Mouse (Mus musculus) neural tube, embryonic 11.5 days (tissue): Measurements from ENCODE around the gene Map7. TPM values are rescaled to one million over a fixed set of nuclear protein-coding genes. Genes with fewer than 3 reads are reported as not detected.

Experiments
- ATAC-seq: fragments of 200-750 bp; cut with Nextera tagmentation; 2 replicates; pipeline ENCODE4 v1.8.0; 2017; ENCODE audit warnings: moderate number of reproducible peaks, mild to moderate bottlenecking, moderate TSS enrichment, moderate library complexity; ENCODE audit not compliant: insufficient read depth, low FRiP score, low TSS enrichment
- DNase-seq: peaks from one replicate; pipeline ENCODE4 v3.0.0-alpha.2; 2015; ENCODE audit warnings: low spot score
- H3K27ac ChIP-seq: fragments of 300-500 bp; sonication (generic); 2 replicates; pipeline ENCODE4 v1.5.1; 2014; ENCODE audit warnings: low read depth, mild to moderate bottlenecking, low read length
- H3K27me3 ChIP-seq: fragments of 300-500 bp; sonication (generic); 2 replicates; pipeline ENCODE4 v1.6.1; 2014; ENCODE audit warnings: mild to moderate bottlenecking, low read length, mixed read lengths; ENCODE audit not compliant: control insufficient read depth, insufficient read depth
- H3K36me3 ChIP-seq: fragments of 300-500 bp; sonication (generic); 2 replicates; pipeline ENCODE4 v1.6.1; 2014; ENCODE audit warnings: mild to moderate bottlenecking, low read length, moderate library complexity, mixed read lengths; ENCODE audit not compliant: control insufficient read depth, insufficient read depth
- H3K4me1 ChIP-seq: fragments of 300-500 bp; sonication (generic); 2 replicates; pipeline ENCODE4 v1.6.1; 2014; ENCODE audit warnings: low read length, mixed read lengths; ENCODE audit not compliant: control insufficient read depth, insufficient read depth
- H3K4me2 ChIP-seq: fragments of 300-500 bp; sonication (generic); 2 replicates; pipeline ENCODE4 v1.6.1; 2014; ENCODE audit warnings: low read depth, mild to moderate bottlenecking, moderate library complexity
- H3K4me3 ChIP-seq: fragments of 300-500 bp; sonication (generic); 2 replicates; pipeline ENCODE4 v1.5.1; 2014; ENCODE audit warnings: low read depth, low read length
- H3K9ac ChIP-seq: fragments of 300-500 bp; sonication (generic); 2 replicates; pipeline ENCODE4 v1.6.1; 2014; ENCODE audit warnings: mild to moderate bottlenecking, low read length
- H3K9me3 ChIP-seq: fragments of 300-500 bp; sonication (generic); 2 replicates; pipeline ENCODE4 v1.6.1; 2016; ENCODE audit warnings: low read length; ENCODE audit not compliant: control insufficient read depth
- WGBS: fragments of 180-500 bp; shearing (Covaris S2); extraction: QIAGEN DNeasy Blood & Tissue Kit; methylation state at CpG from one replicate; pipeline ENCODE4 v1.1.7; 2014; 5-methylcytosine and 5-hydroxymethylcytosine counted together
- polyA plus RNA-seq: library from polyadenylated mRNA; unstranded; fragments of >200 nt; fragmentation: Nextera tagmentation; extraction: Ambion mirVana; gene quantifications from 2 replicates; pipeline ENCODE4 v1.2.1, GENCODE M21; 2014

The Map7 gene
- polyA plus RNA-seq, 1 experiment from 2014 or later = 5.4 TPM

- Histone ChIP-seq H3K4me1 (peaks cover 6% of the 10 kb centered on the region; the same call in 1 of the 2 replicates), H3K27me3 (peaks cover 30% of the 10 kb centered on the region), H3K4me2 (peak overlapping the region; percentile 95), H3K36me3 (no peaks in the 10 kb centered on the region), H3K27ac (no peak overlapping the region), H3K4me3 (peak overlapping the region; percentile 72), H3K9ac (peak overlapping the region; percentile 58), H3K9me3 (no peaks in the 10 kb centered on the region)
- DNase-seq (peak; percentile 65), ATAC-seq (peak; percentile 54)
- under 1% methylated on average over 47 of the region's 74 CpGs for WGBS
Measured at GRCm38 (mm10) chr10:20149121-20149834, 1.0 kb downstream of the Map7 start.

- H3K9me3 ChIP-seq = no peaks in the 10 kb centered on the region
- H3K4me1 ChIP-seq = peaks cover 6% of the 10 kb centered on the region; the same call in 1 of the 2 replicates
- WGBS = 3% methylated on average over 13 of the region's 13 CpGs
- ATAC-seq (peak; percentile 11; the same call in 1 of the 2 replicates), DNase-seq (peak; percentile 30)
- H3K9ac ChIP-seq = no peak overlapping the region
- peak overlapping the region; percentile 95 for H3K4me2 ChIP-seq
- peaks cover 30% of the 10 kb centered on the region for H3K27me3 ChIP-seq
- no peak overlapping the region for H3K27ac ChIP-seq
- peak overlapping the region; percentile 72 for H3K4me3 ChIP-seq
- no peaks in the 10 kb centered on the region for H3K36me3 ChIP-seq
Measured at GRCm38 (mm10) chr10:20149835-20150355, 1.6 kb downstream of the Map7 start.

GRCm38 (mm10) chr10:20152131-20152530, 3.9 kb downstream of the Map7 start:
- Histone ChIP-seq H3K27me3 (peaks cover 26% of the 10 kb centered on the region), H3K4me1 (peaks cover 6% of the 10 kb centered on the region; the same call in 1 of the 2 replicates), H3K9me3 (no peaks in the 10 kb centered on the region), H3K27ac (no peak overlapping the region), H3K36me3 (no peaks in the 10 kb centered on the region), H3K4me2 (no peak overlapping the region), H3K4me3 (no peak overlapping the region), H3K9ac (no peak overlapping the region)
- DNase-seq (no peak), ATAC-seq (no peak)
- 96% methylated on average over 1 of the region's 1 CpGs for WGBS

- H3K9ac ChIP-seq = no peak overlapping the region
- no peak overlapping the region for H3K27ac ChIP-seq
- peaks cover 4% of the 10 kb centered on the region; the same call in 1 of the 2 replicates for H3K4me1 ChIP-seq
- WGBS = 19% methylated on average over 2 of the region's 2 CpGs
- DNase-seq (no peak), ATAC-seq (no peak)
- no peak overlapping the region for H3K4me3 ChIP-seq
- H3K27me3 ChIP-seq = peaks cover 13% of the 10 kb centered on the region
- no peaks in the 10 kb centered on the region for H3K36me3 ChIP-seq
- no peaks in the 10 kb centered on the region for H3K9me3 ChIP-seq
- H3K4me2 ChIP-seq = no peak overlapping the region
Measured at GRCm38 (mm10) chr10:20153507-20153906, 5.2 kb downstream of the Map7 start.

- Histone ChIP-seq H3K27me3 (no peaks in the 10 kb centered on the region), H3K27ac (no peak overlapping the region), H3K4me1 (no peaks in the 10 kb centered on the region), H3K9me3 (no peaks in the 10 kb centered on the region), H3K4me3 (no peak overlapping the region), H3K36me3 (no peaks in the 10 kb centered on the region), H3K9ac (no peak overlapping the region), H3K4me2 (no peak overlapping the region)
- WGBS = 80% methylated on average over 7 of the region's 7 CpGs
- ATAC-seq = no peak
- DNase-seq = no peak
Measured at GRCm38 (mm10) chr10:20155401-20155800, 7.1 kb downstream of the Map7 start.

GRCm38 (mm10) chr10:20157021-20157726, 8.9 kb downstream of the Map7 start:
- DNase-seq (no peak), ATAC-seq (no peak)
- no peak overlapping the region for H3K4me3 ChIP-seq
- H3K9me3 ChIP-seq = no peaks in the 10 kb centered on the region
- H3K4me2 ChIP-seq = no peak overlapping the region
- no peak overlapping the region for H3K27ac ChIP-seq
- no peaks in the 10 kb centered on the region for H3K36me3 ChIP-seq
- H3K4me1 ChIP-seq = no peaks in the 10 kb centered on the region
- no peaks in the 10 kb centered on the region for H3K27me3 ChIP-seq
- 86% methylated on average over 8 of the region's 8 CpGs for WGBS
- no peak overlapping the region for H3K9ac ChIP-seq

GRCm38 (mm10) chr10:20158756-20159155, 10.5 kb downstream of the Map7 start:
- no peak for DNase-seq
- Histone ChIP-seq H3K4me2 (no peak overlapping the region), H3K27ac (no peak overlapping the region), H3K4me1 (no peaks in the 10 kb centered on the region), H3K9ac (no peak overlapping the region), H3K4me3 (no peak overlapping the region), H3K9me3 (no peaks in the 10 kb centered on the region), H3K36me3 (no peaks in the 10 kb centered on the region), H3K27me3 (no peaks in the 10 kb centered on the region)
- no peak for ATAC-seq
- 59% methylated on average over 4 of the region's 4 CpGs for WGBS

GRCm38 (mm10) chr10:20159308-20159707, 11.0 kb downstream of the Map7 start:
- WGBS = 93% methylated on average over 5 of the region's 5 CpGs
- no peak for DNase-seq

More at GRCm38 (mm10) chr10:20159308-20159707, 11.0 kb downstream of the Map7 start:
- Histone ChIP-seq H3K4me1 (no peaks in the 10 kb centered on the region), H3K27ac (no peak overlapping the region), H3K36me3 (no peaks in the 10 kb centered on the region), H3K27me3 (no peaks in the 10 kb centered on the region), H3K9me3 (no peaks in the 10 kb centered on the region), H3K4me2 (no peak overlapping the region), H3K9ac (no peak overlapping the region), H3K4me3 (no peak overlapping the region)
- no peak for ATAC-seq
